Mouse (Mus musculus): ENCODE data around the gene Rgcc.

Rgcc gene

GRCm38 (mm10) chr14:79241057-79241570 is 60.3 kb downstream of the Rgcc start:
- peak; percentile 35 for DNase-seq (ENCODE audit: low read depth)

- DNase-seq (ENCODE audit: low read depth), result peak; percentile 74
Measured at GRCm38 (mm10) chr14:79239402-79239801, 62.0 kb downstream of the Rgcc start.
